Mouse (Mus musculus): ENCODE results near the gene Zdhhc21. TPM values are rescaled to one million over a fixed set of nuclear protein-coding genes. Genes with fewer than 3 reads are reported as not detected.

Gene Zdhhc21
- polyA plus RNA-seq, 1 experiment, result 23.3 TPM

GRCm38 (mm10) chr4:82848552-82849234 is 11.1 kb downstream of the Zdhhc21 start:
- Histone ChIP-seq H3K4me3 (ENCODE audit: insufficient read depth, low read length) (no peak overlapping the region), H3K27ac (ENCODE audit: insufficient read depth, low read length) (0 out of 2 replicates have a peak overlapping the region, but pooled peaks have one; percentile 11), H3K4me1 (ENCODE audit: control insufficient read depth, insufficient read depth, low read length) (peaks cover 3% of the 10 kb centered on the region)
- TF ChIP-seq CTCF (IDR thresholded peaks at IDR 0.05; ENCODE audit: borderline replicate concordance, insufficient read depth, low read length), result no peak
- TF ChIP-seq POLR2A (IDR thresholded peaks at IDR 0.05; ENCODE audit: low read depth, low read length), result no peak

GRCm38 (mm10) chr4:82837526-82838240 is 22.1 kb downstream of the Zdhhc21 start:
- TF ChIP-seq CTCF (IDR thresholded peaks at IDR 0.05; ENCODE audit: borderline replicate concordance, insufficient read depth, low read length) (no peak), POLR2A (IDR thresholded peaks at IDR 0.05; ENCODE audit: low read depth, low read length) (no peak)
- Histone ChIP-seq H3K4me3 (ENCODE audit: insufficient read depth, low read length) (no peak overlapping the region), H3K27ac (ENCODE audit: insufficient read depth, low read length) (no peak overlapping the region), H3K4me1 (ENCODE audit: control insufficient read depth, insufficient read depth, low read length) (no peaks in the 10 kb centered on the region)

GRCm38 (mm10) chr4:82831155-82831554 is 28.6 kb downstream of the Zdhhc21 start:
- no peaks in the 10 kb centered on the region for H3K4me1 ChIP-seq (ENCODE audit: control insufficient read depth, insufficient read depth, low read length)
- no peak overlapping the region for H3K27ac ChIP-seq (ENCODE audit: insufficient read depth, low read length)
- no peak overlapping the region for H3K4me3 ChIP-seq (ENCODE audit: insufficient read depth, low read length)
- TF ChIP-seq CTCF (IDR thresholded peaks at IDR 0.05; ENCODE audit: borderline replicate concordance, insufficient read depth, low read length), result no peak
- no peak for TF ChIP-seq POLR2A (IDR thresholded peaks at IDR 0.05; ENCODE audit: low read depth, low read length)

GRCm38 (mm10) chr4:82829429-82829828 is 30.3 kb downstream of the Zdhhc21 start:
- no peaks in the 10 kb centered on the region for H3K4me1 ChIP-seq (ENCODE audit: control insufficient read depth, insufficient read depth, low read length)
- TF ChIP-seq CTCF (IDR thresholded peaks at IDR 0.05; ENCODE audit: borderline replicate concordance, insufficient read depth, low read length), result no peak
- no peak for TF ChIP-seq POLR2A (IDR thresholded peaks at IDR 0.05; ENCODE audit: low read depth, low read length)
- H3K27ac ChIP-seq (ENCODE audit: insufficient read depth, low read length), result no peak overlapping the region
- no peak overlapping the region for H3K4me3 ChIP-seq (ENCODE audit: insufficient read depth, low read length)

- TF ChIP-seq POLR2A (IDR thresholded peaks at IDR 0.05; ENCODE audit: low read depth, low read length), result no peak
- no peak for TF ChIP-seq CTCF (IDR thresholded peaks at IDR 0.05; ENCODE audit: borderline replicate concordance, insufficient read depth, low read length)
- H3K4me1 ChIP-seq (ENCODE audit: control insufficient read depth, insufficient read depth, low read length), result no peaks in the 10 kb centered on the region
- no peak overlapping the region for H3K4me3 ChIP-seq (ENCODE audit: insufficient read depth, low read length)
- no peak overlapping the region for H3K27ac ChIP-seq (ENCODE audit: insufficient read depth, low read length)
Measured at GRCm38 (mm10) chr4:82827001-82827400, 32.8 kb downstream of the Zdhhc21 start.

- Histone ChIP-seq H3K4me1 (ENCODE audit: control insufficient read depth, insufficient read depth, low read length) (no peaks in the 10 kb centered on the region), H3K27ac (ENCODE audit: insufficient read depth, low read length) (no peak overlapping the region), H3K4me3 (ENCODE audit: insufficient read depth, low read length) (no peak overlapping the region)
- TF ChIP-seq CTCF (IDR thresholded peaks at IDR 0.05; ENCODE audit: borderline replicate concordance, insufficient read depth, low read length) (no peak), POLR2A (IDR thresholded peaks at IDR 0.05; ENCODE audit: low read depth, low read length) (no peak)
Measured at GRCm38 (mm10) chr4:82817833-82818232, 41.9 kb downstream of the Zdhhc21 start.

GRCm38 (mm10) chr4:82816351-82816750 is 43.4 kb downstream of the Zdhhc21 start:
- no peak for TF ChIP-seq POLR2A (IDR thresholded peaks at IDR 0.05; ENCODE audit: low read depth, low read length)
- TF ChIP-seq CTCF (IDR thresholded peaks at IDR 0.05; ENCODE audit: borderline replicate concordance, insufficient read depth, low read length), result no peak
- H3K27ac ChIP-seq (ENCODE audit: insufficient read depth, low read length), result no peak overlapping the region
- no peaks in the 10 kb centered on the region for H3K4me1 ChIP-seq (ENCODE audit: control insufficient read depth, insufficient read depth, low read length)
- H3K4me3 ChIP-seq (ENCODE audit: insufficient read depth, low read length), result no peak overlapping the region

- no peaks in the 10 kb centered on the region for H3K4me1 ChIP-seq (ENCODE audit: control insufficient read depth, insufficient read depth, low read length)
- no peak overlapping the region for H3K27ac ChIP-seq (ENCODE audit: insufficient read depth, low read length)
- TF ChIP-seq CTCF (IDR thresholded peaks at IDR 0.05; ENCODE audit: borderline replicate concordance, insufficient read depth, low read length) (no peak), POLR2A (IDR thresholded peaks at IDR 0.05; ENCODE audit: low read depth, low read length) (no peak)
- H3K4me3 ChIP-seq (ENCODE audit: insufficient read depth, low read length), result no peak overlapping the region
Measured at GRCm38 (mm10) chr4:82815296-82815695, 44.5 kb downstream of the Zdhhc21 start.

GRCm38 (mm10) chr4:82813356-82813755 is 46.4 kb downstream of the Zdhhc21 start:
- TF ChIP-seq CTCF (IDR thresholded peaks at IDR 0.05; ENCODE audit: borderline replicate concordance, insufficient read depth, low read length) (no peak), POLR2A (IDR thresholded peaks at IDR 0.05; ENCODE audit: low read depth, low read length) (no peak)
- Histone ChIP-seq H3K27ac (ENCODE audit: insufficient read depth, low read length) (no peak overlapping the region), H3K4me1 (ENCODE audit: control insufficient read depth, insufficient read depth, low read length) (no peaks in the 10 kb centered on the region), H3K4me3 (ENCODE audit: insufficient read depth, low read length) (no peak overlapping the region)

- Histone ChIP-seq H3K27ac (ENCODE audit: insufficient read depth, low read length) (no peak overlapping the region), H3K4me1 (ENCODE audit: control insufficient read depth, insufficient read depth, low read length) (no peaks in the 10 kb centered on the region), H3K4me3 (ENCODE audit: insufficient read depth, low read length) (no peak overlapping the region)
- TF ChIP-seq CTCF (IDR thresholded peaks at IDR 0.05; ENCODE audit: borderline replicate concordance, insufficient read depth, low read length) (no peak), POLR2A (IDR thresholded peaks at IDR 0.05; ENCODE audit: low read depth, low read length) (no peak)
Measured at GRCm38 (mm10) chr4:82807811-82808210, 51.9 kb downstream of the Zdhhc21 start.

All from embryonic fibroblast, embryonic 13.5 days (primary cell).